Mouse (Mus musculus): ENCODE measurements at regions not wholly inside any gene's neighbourhood (a gene's known extent, or its start where the extent isn't known, plus 50 kb on each side); places are given as distances from the start of the nearest gene placed in this dataset.
"Not testable (repeated sequence)": the region's sequence is repeated elsewhere in the genome, so short reads cannot be mapped to it uniquely, and the experiment has no call there.

DNA sequence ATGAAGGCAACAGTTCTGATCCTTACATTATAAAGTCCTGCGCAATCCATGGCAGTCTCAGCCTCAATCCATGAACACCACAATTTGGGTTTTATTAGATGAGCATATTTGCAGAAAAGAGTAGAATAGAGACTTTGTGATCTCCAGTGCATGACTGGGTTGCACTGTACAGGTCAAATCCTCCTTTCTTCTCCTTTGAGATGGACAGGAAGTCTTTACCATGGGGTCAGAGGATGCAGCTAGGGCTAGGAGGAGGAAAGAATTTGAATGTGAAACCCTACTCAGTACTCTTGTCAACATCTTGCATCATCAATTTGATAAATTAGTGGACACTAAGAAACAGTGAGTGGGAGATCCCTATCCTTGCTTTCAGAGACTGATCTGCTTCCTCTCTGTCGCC lies 965.3 kb upstream of the Robo1 start:
- no peak for DNase-seq (ENCODE audit: extremely low spot score in 1 of 2, low spot score in 1 of 2)

DNA sequence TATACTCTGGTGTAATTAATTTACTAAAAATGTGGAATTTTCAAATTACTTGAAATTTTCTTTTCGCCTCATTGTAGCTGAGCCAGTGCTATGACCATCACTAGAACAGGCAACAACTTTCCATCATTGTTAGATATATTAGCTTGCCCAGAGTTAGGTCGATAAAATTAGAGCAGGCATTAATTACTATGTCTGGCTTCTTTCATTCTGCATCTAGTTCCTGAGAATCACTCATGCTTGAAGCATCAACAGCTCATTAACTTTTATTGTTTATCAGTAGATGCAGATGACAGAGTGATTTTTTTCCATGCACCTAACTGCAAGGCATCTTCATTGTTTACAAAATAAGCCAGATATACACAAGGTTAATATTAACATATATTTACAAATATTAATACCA lies 963.5 kb upstream of the Robo1 start:
- no peak for DNase-seq (ENCODE audit: extremely low spot score in 1 of 2, low spot score in 1 of 2)

GRCm38 (mm10) chr16:71391872-71392271 lies 916.2 kb upstream of the Robo1 start:
- DNase-seq (ENCODE audit: extremely low spot score in 1 of 2, low spot score in 1 of 2): peak; percentile 2 to 6

DNA sequence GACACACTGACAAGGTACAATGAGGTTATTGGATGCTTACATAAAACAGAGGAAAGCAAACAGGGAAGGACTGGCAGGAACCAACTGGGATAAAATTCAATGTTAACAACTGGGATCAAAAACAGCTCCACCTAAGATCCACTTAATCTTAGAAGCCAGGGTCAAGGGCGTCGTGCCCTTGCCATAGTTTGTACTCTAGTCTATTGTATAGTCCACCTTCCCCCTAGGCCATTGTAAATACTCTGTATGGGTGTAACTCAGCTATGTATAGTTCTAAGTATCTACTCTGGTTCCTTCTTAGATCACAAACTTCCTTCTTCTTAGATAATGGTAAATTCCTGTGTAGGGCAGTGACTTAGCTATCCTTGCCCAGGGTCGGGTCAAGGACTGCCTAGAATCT lies 873.3 kb upstream of the Robo1 start:
- DNase-seq (ENCODE audit: extremely low spot score in 1 of 2, low spot score in 1 of 2): not testable (repeated sequence)

Data from layer of hippocampus, postnatal 25 days (tissue).